Mouse (Mus musculus) stomach, embryonic 15.5 days (tissue): ENCODE data around the gene Acaa1b. TPM values are rescaled to one million over a fixed set of nuclear protein-coding genes. Genes with fewer than 3 reads are reported as not detected.

Source experiments
- ATAC-seq: fragments of 200-750 bp; cut with Nextera tagmentation; 2 replicates; pipeline ENCODE4 v1.8.0; 2017; ENCODE audit warnings: low read depth, moderate number of reproducible peaks, moderate TSS enrichment; ENCODE audit not compliant: insufficient read depth, low FRiP score
- H3K27ac ChIP-seq: fragments of 300-500 bp; sonication (generic); 2 replicates; pipeline ENCODE4 v1.5.1; 2015; ENCODE audit warnings: mild to moderate bottlenecking, inconsistent platforms
- H3K27me3 ChIP-seq: fragments of 300-500 bp; sonication (generic); replicated peaks from 2 replicates; pipeline ENCODE4 v1.6.1; 2015; ENCODE audit warnings: inconsistent platforms
- H3K36me3 ChIP-seq: fragments of 300-500 bp; sonication (generic); 2 replicates; pipeline ENCODE4 v1.6.1; 2015; ENCODE audit warnings: inconsistent platforms
- H3K4me1 ChIP-seq: fragments of 300-500 bp; sonication (generic); 2 replicates; pipeline ENCODE4 v1.6.1; 2015; ENCODE audit warnings: inconsistent platforms
- H3K4me2 ChIP-seq: fragments of 300-500 bp; sonication (generic); 2 replicates; pipeline ENCODE4 v1.6.1; 2015; ENCODE audit warnings: mild to moderate bottlenecking, inconsistent platforms
- H3K4me3 ChIP-seq: fragments of 300-500 bp; sonication (generic); replicated peaks from 2 replicates; pipeline ENCODE4 v1.5.1; 2015; ENCODE audit warnings: inconsistent platforms
- H3K9ac ChIP-seq: fragments of 300-500 bp; sonication (generic); 2 replicates; pipeline ENCODE4 v1.6.1; 2015; ENCODE audit warnings: inconsistent platforms
- H3K9me3 ChIP-seq: fragments of 300-500 bp; sonication (generic); 2 replicates; pipeline ENCODE4 v1.6.1; 2016; ENCODE audit warnings: inconsistent platforms
- WGBS: fragments of 180-500 bp; shearing (Covaris S2); methylation state at CpG from one replicate; pipeline ENCODE4 v1.1.7; 2015; 5-methylcytosine and 5-hydroxymethylcytosine counted together
- polyA plus RNA-seq: library from polyadenylated mRNA; unstranded; fragments of >200 nt; fragmentation: Nextera tagmentation; extraction: Ambion mirVana; gene quantifications from 2 replicates; pipeline ENCODE4 v1.2.1, GENCODE M21; 2015

Acaa1b gene
- 1.3 and 2.3 TPM in 2 replicates for polyA plus RNA-seq

DNA sequence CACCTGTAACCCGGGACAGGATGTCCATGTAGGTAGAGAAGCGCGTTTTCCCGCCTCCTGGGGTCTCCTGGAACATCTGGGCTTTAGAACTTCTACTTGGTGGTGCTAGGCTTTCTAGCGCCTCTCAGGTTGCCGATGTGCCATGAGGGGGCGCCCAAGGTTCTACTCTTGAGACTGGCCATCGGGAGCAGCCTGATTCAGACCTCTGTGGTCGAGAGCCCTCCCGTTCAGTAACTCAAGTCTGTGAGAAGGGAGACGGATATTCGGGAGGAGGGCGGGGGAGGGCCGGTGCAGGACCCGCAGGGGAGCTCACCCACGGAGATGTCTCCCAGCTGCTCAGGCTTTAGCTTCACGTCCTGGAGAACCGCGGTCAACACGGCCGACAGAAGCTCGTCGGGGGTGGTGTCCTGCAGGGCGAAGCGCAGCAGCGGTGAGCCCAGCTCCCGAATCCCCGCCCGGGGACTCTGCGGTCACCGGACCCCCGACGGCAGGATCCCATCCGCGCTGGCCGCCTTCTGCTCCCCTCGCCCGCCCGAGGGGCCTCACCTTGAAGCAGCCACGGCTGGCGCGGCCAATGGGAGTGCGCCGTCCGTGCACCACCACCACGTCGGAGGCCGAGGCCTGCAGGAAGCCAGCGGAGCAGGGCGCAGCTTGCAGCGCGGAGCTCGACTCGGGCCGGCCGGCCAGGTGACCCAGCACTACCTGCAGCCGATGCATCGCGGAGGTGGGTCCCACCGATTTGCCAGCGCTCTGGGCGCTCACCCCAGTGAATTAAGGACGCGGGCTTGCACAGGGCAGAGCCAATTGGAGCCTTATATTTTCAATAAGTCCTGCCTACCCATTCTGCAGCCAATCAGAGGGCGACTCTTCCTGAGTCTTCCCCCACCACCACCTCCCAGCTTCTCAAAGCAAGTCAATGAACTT, at the start of gene Acaa1b:
Gene Acaa1b, minus strand, starts transcription at position 816 of the 924 bp plus-strand sequence.
- ATAC-seq, result peak; percentile 75
- H3K9ac ChIP-seq, result 0 out of 2 replicates have a peak within 1 kb of the TSS, but pooled peaks have one; percentile 9
- no peaks in the 10 kb centered on the region for H3K9me3 ChIP-seq
- H3K4me2 ChIP-seq, result peak within 1 kb of the TSS; percentile 85
- WGBS, result under 1% methylated on average over 65 of the region's 65 CpGs
- peaks cover 3% of the 10 kb centered on the region; the same call in 1 of the 2 replicates for H3K4me1 ChIP-seq
- no peak within 1 kb of the TSS for H3K27ac ChIP-seq
- H3K36me3 ChIP-seq, result no peaks in the 10 kb centered on the region
- 0 out of 2 replicates have a peak, but pooled peaks cover 4% of the 10 kb centered on the region for H3K27me3 ChIP-seq
- H3K4me3 ChIP-seq, result peak within 1 kb of the TSS; percentile 54

DNA sequence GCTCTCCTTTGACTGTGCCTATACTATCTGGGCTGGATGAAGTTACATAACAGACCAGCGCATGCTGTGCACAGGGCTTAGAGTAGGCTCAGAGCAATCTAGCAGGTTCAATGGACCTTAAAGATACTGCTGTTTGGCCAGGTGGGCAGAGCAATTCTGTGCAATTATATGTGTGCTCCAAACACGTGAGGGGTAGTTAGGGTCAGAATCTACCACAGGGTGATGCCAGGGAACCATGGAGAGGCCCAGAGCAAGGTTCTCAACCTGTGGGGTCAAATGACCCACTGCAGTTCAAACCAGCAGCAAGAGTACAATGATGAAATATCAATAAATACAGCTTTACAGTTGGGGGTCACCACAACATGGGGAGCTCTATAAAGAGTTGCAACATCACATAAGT, 49.8 kb upstream of the Acaa1b start:
- H3K27me3 ChIP-seq, result no peaks in the 10 kb centered on the region

DNA sequence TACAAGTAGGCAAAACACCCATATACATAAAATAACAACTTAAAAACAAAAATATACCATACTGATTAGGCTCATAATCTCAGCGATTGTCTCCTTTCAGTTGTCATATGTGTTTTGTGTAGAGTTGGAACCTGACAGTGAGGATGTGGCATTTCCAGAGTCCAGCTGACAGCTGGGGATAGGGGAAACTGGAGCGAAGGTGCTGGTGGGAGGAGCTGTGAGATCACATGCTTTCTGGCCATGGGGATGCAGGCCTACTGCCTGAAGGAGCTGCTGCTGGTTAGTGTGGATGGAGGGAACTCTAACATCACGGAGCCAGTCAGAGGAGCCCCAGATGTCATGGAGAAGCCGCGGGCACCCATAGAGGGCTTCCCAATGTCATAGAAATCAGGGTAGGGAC, 48.9 kb upstream of the Acaa1b start:
- no peaks in the 10 kb centered on the region for H3K4me1 ChIP-seq
- 86% methylated on average over 5 of the region's 5 CpGs for WGBS
- no peak overlapping the region for H3K4me3 ChIP-seq
- no peak overlapping the region for H3K9ac ChIP-seq
- ATAC-seq, result no peak
- no peaks in the 10 kb centered on the region for H3K27me3 ChIP-seq
- no peak overlapping the region for H3K27ac ChIP-seq
- H3K36me3 ChIP-seq, result no peaks in the 10 kb centered on the region
- no peak overlapping the region for H3K4me2 ChIP-seq
- H3K9me3 ChIP-seq, result no peaks in the 10 kb centered on the region

More for the DNA sequence above, 49.8 kb upstream of the Acaa1b start:
- 68% methylated on average over 2 of the region's 2 CpGs for WGBS
- H3K36me3 ChIP-seq, result no peaks in the 10 kb centered on the region
- no peak overlapping the region for H3K27ac ChIP-seq
- H3K4me2 ChIP-seq, result no peak overlapping the region
- no peaks in the 10 kb centered on the region for H3K4me1 ChIP-seq
- no peak overlapping the region for H3K9ac ChIP-seq
- ATAC-seq, result no peak
- H3K9me3 ChIP-seq, result no peaks in the 10 kb centered on the region
- H3K4me3 ChIP-seq, result no peak overlapping the region

- no peaks in the 10 kb centered on the region for H3K27me3 ChIP-seq
- no peak for ATAC-seq
- H3K4me2 ChIP-seq, result no peak overlapping the region
- H3K27ac ChIP-seq, result no peak overlapping the region
- H3K36me3 ChIP-seq, result no peaks in the 10 kb centered on the region
- no peak overlapping the region for H3K9ac ChIP-seq
- H3K4me1 ChIP-seq, result no peaks in the 10 kb centered on the region
- 91% methylated on average over 9 of the region's 9 CpGs for WGBS
- no peaks in the 10 kb centered on the region for H3K9me3 ChIP-seq
- H3K4me3 ChIP-seq, result no peak overlapping the region
These were observed 46.7 kb upstream of the Acaa1b start for GRCm38 (mm10) chr9:119203617-119204016.

DNA sequence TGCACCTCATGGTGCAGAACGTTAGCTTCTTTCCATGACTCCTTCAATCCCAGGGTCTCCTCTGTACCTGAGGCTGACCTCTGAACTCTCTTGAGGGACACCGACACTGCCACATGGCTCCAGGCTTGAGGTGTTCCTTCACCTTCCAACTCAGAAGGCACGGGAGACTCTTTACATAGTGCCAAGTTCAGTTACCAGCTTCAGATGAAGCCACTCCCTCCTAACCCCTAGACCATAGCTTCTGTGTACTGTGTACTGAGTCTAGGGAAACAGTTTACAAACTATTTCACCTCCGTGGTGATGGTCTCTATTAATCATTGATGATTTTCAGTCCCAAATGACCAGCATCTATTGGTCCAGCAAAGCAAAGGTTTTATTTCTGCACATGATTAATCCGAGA, 44.8 kb upstream of the Acaa1b start:
- Histone ChIP-seq H3K27ac (no peak overlapping the region), H3K27me3 (no peaks in the 10 kb centered on the region), H3K4me2 (no peak overlapping the region), H3K9me3 (no peaks in the 10 kb centered on the region), H3K36me3 (no peaks in the 10 kb centered on the region), H3K4me3 (no peak overlapping the region), H3K4me1 (no peaks in the 10 kb centered on the region), H3K9ac (no peak overlapping the region)
- WGBS, result 83% methylated on average over 5 of the region's 5 CpGs
- no peak for ATAC-seq

DNA sequence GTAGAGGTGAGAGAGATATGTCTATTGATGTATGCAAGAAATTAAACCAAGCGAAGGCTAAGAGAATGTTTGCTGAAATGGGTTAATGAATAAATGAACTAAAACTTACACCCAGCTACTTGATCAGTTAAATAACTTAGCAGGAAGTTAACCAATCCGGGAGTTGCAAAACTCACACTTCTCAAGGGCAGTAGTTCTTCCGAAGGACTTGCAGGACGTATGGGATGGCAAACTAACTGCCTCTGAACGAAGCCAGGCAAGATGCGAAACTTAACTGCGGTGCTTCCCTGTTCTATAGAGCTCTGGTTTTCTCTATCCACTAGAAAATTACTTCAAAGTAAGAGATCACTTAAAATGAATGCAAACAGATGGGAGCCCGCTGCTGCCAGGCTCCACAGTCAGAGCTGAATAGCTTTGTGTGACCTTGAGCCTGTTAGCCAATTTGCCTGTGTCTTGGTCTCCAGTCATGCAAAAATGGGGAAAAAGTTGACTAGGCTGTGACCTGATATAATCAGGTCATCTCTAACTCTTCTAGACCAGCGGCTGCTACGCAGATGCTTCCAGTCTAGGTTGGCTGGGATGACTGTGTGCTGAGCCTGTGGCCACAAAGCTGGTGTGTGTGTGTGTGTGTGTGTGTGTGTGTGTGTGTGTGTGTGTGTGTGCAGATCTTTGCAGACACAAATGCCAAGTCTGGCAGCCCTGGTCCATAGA, 42.4 kb upstream of the Acaa1b start:
- H3K36me3 ChIP-seq, result no peaks in the 10 kb centered on the region
- ATAC-seq, result no peak
- WGBS, result 73% methylated on average over 10 of the region's 10 CpGs
- H3K4me3 ChIP-seq, result no peak overlapping the region
- H3K27me3 ChIP-seq, result no peaks in the 10 kb centered on the region
- H3K9ac ChIP-seq, result no peak overlapping the region
- no peak overlapping the region for H3K27ac ChIP-seq
- no peak overlapping the region for H3K4me2 ChIP-seq
- no peaks in the 10 kb centered on the region for H3K4me1 ChIP-seq
- H3K9me3 ChIP-seq, result no peaks in the 10 kb centered on the region

GRCm38 (mm10) chr9:119192202-119192990, 35.5 kb upstream of the Acaa1b start:
- Histone ChIP-seq H3K27me3 (no peaks in the 10 kb centered on the region), H3K9ac (no peak overlapping the region), H3K9me3 (no peaks in the 10 kb centered on the region), H3K4me1 (no peaks in the 10 kb centered on the region), H3K36me3 (no peaks in the 10 kb centered on the region), H3K4me2 (no peak overlapping the region), H3K27ac (no peak overlapping the region), H3K4me3 (no peak overlapping the region)
- ATAC-seq, result peak; percentile 60; the same call in 1 of the 2 replicates
- WGBS, result 32% methylated on average over 11 of the region's 11 CpGs

DNA sequence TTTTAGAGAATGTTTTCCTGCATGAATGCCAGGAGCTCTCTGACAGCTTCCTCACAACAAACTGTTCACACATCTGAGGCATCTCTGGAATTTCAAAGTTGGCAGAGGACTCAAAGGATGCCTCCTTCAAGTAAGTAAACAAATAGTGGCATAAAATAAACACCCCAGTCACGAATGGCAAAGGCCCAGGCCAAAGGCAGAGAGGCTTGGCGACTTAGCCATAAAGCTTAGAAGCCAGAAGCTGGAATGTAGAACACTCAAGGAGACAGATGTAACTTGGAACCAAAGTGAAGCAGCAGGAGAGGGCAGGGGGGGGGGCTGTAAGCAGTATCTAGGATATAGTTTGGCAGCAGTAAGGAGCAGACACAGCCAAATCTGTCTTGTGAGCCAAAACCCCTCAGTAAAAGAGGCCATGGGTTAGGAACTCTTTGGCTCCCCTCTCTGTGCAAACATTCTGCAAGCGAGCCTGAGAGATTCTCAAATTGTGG, 24.4 kb upstream of the Acaa1b start:
- WGBS, result 16% methylated on average over 3 of the region's 3 CpGs
- ATAC-seq, result no peak; the same call in 1 of the 2 replicates
- H3K27me3 ChIP-seq, result no peaks in the 10 kb centered on the region

DNA sequence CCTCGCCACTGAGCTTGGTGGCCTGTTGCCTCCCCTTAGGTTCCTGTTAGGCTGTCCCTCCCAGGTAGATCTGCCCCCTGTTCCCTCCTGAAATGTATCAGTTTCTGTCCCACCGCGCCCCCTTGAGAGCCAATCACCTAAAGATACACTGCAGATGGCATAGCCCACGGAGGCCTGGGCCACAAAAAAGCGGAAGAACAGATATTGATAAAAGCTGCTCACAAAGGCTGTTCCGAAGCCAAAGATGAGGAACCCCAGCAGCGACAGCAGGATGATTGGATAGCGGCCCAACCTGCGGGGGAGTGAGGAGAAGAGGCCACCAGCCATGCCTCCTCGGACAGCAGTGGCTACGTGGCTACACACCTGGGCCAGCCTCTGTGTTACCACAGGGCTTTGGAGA, 22.4 kb upstream of the Acaa1b start:
- no peaks in the 10 kb centered on the region for H3K4me1 ChIP-seq
- H3K36me3 ChIP-seq, result no peaks in the 10 kb centered on the region
- no peaks in the 10 kb centered on the region for H3K9me3 ChIP-seq
- WGBS, result 84% methylated on average over 11 of the region's 11 CpGs
- H3K27ac ChIP-seq, result no peak overlapping the region
- H3K4me3 ChIP-seq, result no peak overlapping the region
- ATAC-seq, result no peak
- no peak overlapping the region for H3K9ac ChIP-seq
- H3K4me2 ChIP-seq, result no peak overlapping the region
- no peaks in the 10 kb centered on the region for H3K27me3 ChIP-seq

More for the DNA sequence above, 24.4 kb upstream of the Acaa1b start:
- Histone ChIP-seq H3K27ac (no peak overlapping the region), H3K4me2 (no peak overlapping the region), H3K4me1 (no peaks in the 10 kb centered on the region), H3K36me3 (no peaks in the 10 kb centered on the region), H3K9ac (no peak overlapping the region), H3K9me3 (no peaks in the 10 kb centered on the region), H3K4me3 (no peak overlapping the region)

DNA sequence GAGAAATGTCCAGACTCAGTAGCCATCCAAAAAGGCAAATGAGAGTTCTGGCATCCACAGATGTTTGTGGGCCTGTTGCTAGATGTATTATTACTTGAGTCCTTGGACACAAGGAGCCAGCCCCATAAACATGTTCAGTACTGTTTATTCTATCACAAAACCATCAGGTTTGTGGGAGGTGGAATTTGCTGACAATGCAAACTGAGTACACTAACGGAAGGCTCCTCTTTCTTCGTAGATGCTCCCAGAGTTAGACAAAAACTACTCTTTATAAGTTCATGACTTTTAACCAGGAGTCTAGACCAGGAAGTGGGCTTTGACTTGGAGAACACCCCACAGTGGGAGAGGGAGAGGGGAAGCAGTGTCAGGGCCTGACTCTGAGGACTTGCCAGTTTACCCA, 10.7 kb upstream of the Acaa1b start:
- H3K9ac ChIP-seq, result no peak overlapping the region
- H3K36me3 ChIP-seq, result no peaks in the 10 kb centered on the region
- H3K9me3 ChIP-seq, result no peaks in the 10 kb centered on the region
- no peak overlapping the region for H3K4me3 ChIP-seq
- H3K4me2 ChIP-seq, result no peak overlapping the region
- H3K4me1 ChIP-seq, result no peaks in the 10 kb centered on the region
- ATAC-seq, result no peak
- WGBS, result 92% methylated on average over 2 of the region's 2 CpGs
- H3K27me3 ChIP-seq, result no peaks in the 10 kb centered on the region
- H3K27ac ChIP-seq, result no peak overlapping the region

DNA sequence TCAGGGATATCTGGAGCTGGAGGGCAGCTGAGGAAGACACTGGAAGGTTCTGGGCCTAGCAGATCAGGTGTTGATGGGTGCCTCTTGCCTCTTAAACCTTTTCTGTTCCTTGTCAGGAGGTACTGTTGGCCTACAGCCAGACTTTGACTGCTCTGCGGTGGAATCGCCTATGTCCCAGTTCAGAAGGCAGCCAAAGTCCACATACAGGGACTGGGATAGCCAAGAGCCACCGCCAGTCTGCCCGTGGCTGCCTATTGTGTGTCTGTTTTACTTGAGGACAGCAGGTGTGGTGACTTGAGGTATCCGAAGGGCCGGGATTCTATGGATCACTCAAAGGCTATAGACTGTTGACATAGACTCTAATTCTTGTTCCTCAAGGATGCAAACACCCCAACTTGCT, 8.7 kb upstream of the Acaa1b start:
- 94% methylated on average over 6 of the region's 6 CpGs for WGBS
- no peak overlapping the region for H3K4me2 ChIP-seq
- H3K27me3 ChIP-seq, result no peaks in the 10 kb centered on the region
- H3K4me3 ChIP-seq, result no peak overlapping the region
- no peaks in the 10 kb centered on the region for H3K4me1 ChIP-seq
- no peaks in the 10 kb centered on the region for H3K9me3 ChIP-seq
- no peak overlapping the region for H3K27ac ChIP-seq
- no peaks in the 10 kb centered on the region for H3K36me3 ChIP-seq
- H3K9ac ChIP-seq, result no peak overlapping the region
- ATAC-seq, result no peak
